Mouse (Mus musculus) hindbrain, embryonic 11.5 days (tissue): ENCODE measurements around the gene Pspn. TPM values are rescaled to one million over a fixed set of nuclear protein-coding genes. Genes with fewer than 3 reads are reported as not detected.

Experiments used
- polyA plus RNA-seq: library from polyadenylated mRNA; unstranded; fragments of >200 nt; fragmentation: Nextera tagmentation; extraction: Ambion mirVana; gene quantifications from 2 replicates; pipeline ENCODE4 v1.2.1, GENCODE M21; 2014

Gene Pspn
- polyA plus RNA-seq, 1 experiment from 2014 or later: not detected

Other genes with a start within 250 kb of the Pspn start
- 4.4 and 4.6 TPM in 2 replicates for gene Nrtn, start 242.5 kb downstream of the Pspn start, polyA plus RNA-seq
- 30.3 and 35.4 TPM in 2 replicates for gene Dus3l, start 235.3 kb downstream of the Pspn start, polyA plus RNA-seq
- 0.49 and 0.71 TPM in 2 replicates for gene Prr22, start 229.8 kb downstream of the Pspn start, polyA plus RNA-seq
- 6.4 and 6.7 TPM in 2 replicates for gene Rfx2, start 169.0 kb downstream of the Pspn start, polyA plus RNA-seq
- not detected in 2 replicates for gene Acsbg2, start 125.6 kb downstream of the Pspn start, polyA plus RNA-seq
- gene 1700061G19Rik, start 124.5 kb downstream of the Pspn start, polyA plus RNA-seq: 0.25 and 0.26 TPM in 2 replicates
- 26.0 and 32.2 TPM in 2 replicates for gene Mllt1, start 64.6 kb downstream of the Pspn start, polyA plus RNA-seq
- gene Acer1, start 17.9 kb downstream of the Pspn start, polyA plus RNA-seq: not detected in 2 replicates
- gene Clpp, start 9.7 kb downstream of the Pspn start, polyA plus RNA-seq: 146 and 152 TPM in 2 replicates
- gene Alkbh7, start 2.7 kb downstream of the Pspn start, polyA plus RNA-seq: 32.4 and 33.0 TPM in 2 replicates
- 65.6 and 76.7 TPM in 2 replicates for gene Gtf2f1, start 11.3 kb upstream of the Pspn start, polyA plus RNA-seq
- 0.33 TPM in 1 of 2 replicates, not detected in the other for gene Gm17949, start 11.5 kb upstream of the Pspn start, polyA plus RNA-seq
- gene Khsrp, start 31.5 kb upstream of the Pspn start, polyA plus RNA-seq: 40.3 and 42.7 TPM in 2 replicates
- not detected in 2 replicates for gene Slc25a41, start 41.6 kb upstream of the Pspn start, polyA plus RNA-seq
- gene Crb3, start 59.1 kb upstream of the Pspn start, polyA plus RNA-seq: 2.1 and 3.6 TPM in 2 replicates
- 14.1 and 16.0 TPM in 2 replicates for gene Slc25a23, start 59.8 kb upstream of the Pspn start, polyA plus RNA-seq
- gene Dennd1c, start 78.5 kb upstream of the Pspn start, polyA plus RNA-seq: 2.9 and 3.8 TPM in 2 replicates
- 165 and 191 TPM in 2 replicates for gene Tubb4a, start 87.8 kb upstream of the Pspn start, polyA plus RNA-seq
- 6.3 and 7.6 TPM in 2 replicates for gene Tnfsf9, start 105.3 kb upstream of the Pspn start, polyA plus RNA-seq
- gene Cd70, start 149.8 kb upstream of the Pspn start, polyA plus RNA-seq: 0.28 TPM in 1 of 2 replicates, not detected in the other
- 0.09 TPM in 1 of 2 replicates, not detected in the other for gene Tnfsf14, start 194.2 kb upstream of the Pspn start, polyA plus RNA-seq
- 0.36 and 0.82 TPM in 2 replicates for gene C3, start 228.1 kb upstream of the Pspn start, polyA plus RNA-seq
- 23.5 and 23.9 TPM in 2 replicates for gene Gpr108, start 248.4 kb upstream of the Pspn start, polyA plus RNA-seq
- 21.8 and 21.9 TPM in 2 replicates for gene Trip10, start 249.4 kb upstream of the Pspn start, polyA plus RNA-seq